Mouse (Mus musculus) limb, embryonic 10.5 days (tissue): ENCODE results near the gene Nemp1. TPM values are rescaled to one million over a fixed set of nuclear protein-coding genes. Genes with fewer than 3 reads are reported as not detected.
"Not testable (repeated sequence)": the region's sequence is repeated elsewhere in the genome, so short reads cannot be mapped to it uniquely, and the experiment has no call there.

Source experiments
- DNase-seq: peaks from one replicate; pipeline ENCODE4 v3.0.0-alpha.2; 2017; ENCODE audit warnings: low spot score
- H3K27ac ChIP-seq: fragments of 300-500 bp; sonication (generic); 2 replicates; pipeline ENCODE4 v1.5.1; 2016; ENCODE audit warnings: mild to moderate bottlenecking
- H3K27me3 ChIP-seq: fragments of 300-500 bp; sonication (generic); 2 replicates; pipeline ENCODE4 v1.6.1; 2016; ENCODE audit warnings: low read depth, mild to moderate bottlenecking; ENCODE audit not compliant: poor library complexity, severe bottlenecking
- H3K36me3 ChIP-seq: fragments of 300-500 bp; sonication (generic); 2 replicates; pipeline ENCODE4 v1.6.1; 2016; ENCODE audit warnings: mild to moderate bottlenecking, moderate library complexity
- H3K4me1 ChIP-seq: fragments of 300-500 bp; sonication (generic); 2 replicates; pipeline ENCODE4 v1.6.1; 2016
- H3K4me3 ChIP-seq: fragments of 300-500 bp; sonication (generic); 2 replicates; pipeline ENCODE4 v1.5.1; 2016; ENCODE audit warnings: mild to moderate bottlenecking, moderate library complexity
- H3K9me3 ChIP-seq: fragments of 300-500 bp; sonication (generic); replicated peaks from 2 replicates; pipeline ENCODE4 v1.6.1; 2016; ENCODE audit warnings: mild to moderate bottlenecking
- WGBS: fragments of 180-500 bp; shearing (Covaris S2); methylation state at CpG from one replicate; pipeline ENCODE4 v1.1.7; 2016; 5-methylcytosine and 5-hydroxymethylcytosine counted together
- polyA plus RNA-seq: library from polyadenylated mRNA; unstranded; fragments of >200 nt; fragmentation: Nextera tagmentation; extraction: Ambion mirVana; gene quantifications from 2 replicates; pipeline ENCODE4 v1.2.1, GENCODE M21; 2016

Gene Nemp1
- polyA plus RNA-seq, 1 experiment from 2014 or later, result 12.3 TPM

GRCm38 (mm10) chr10:127631261-127632214 is 35.2 kb upstream of the Nemp1 start:
- no peak overlapping the region for H3K4me3 ChIP-seq
- peaks cover 8% of the 10 kb centered on the region; the same call in 1 of the 2 replicates for H3K4me1 ChIP-seq
- 80% methylated on average over 10 of the region's 10 CpGs for WGBS
- no peaks in the 10 kb centered on the region for H3K27me3 ChIP-seq
- no peak overlapping the region for H3K27ac ChIP-seq
- no peak for DNase-seq
- no peaks in the 10 kb centered on the region for H3K36me3 ChIP-seq
- peaks cover under 1% of the 10 kb centered on the region; the same call in 1 of the 2 replicates for H3K9me3 ChIP-seq

DNA sequence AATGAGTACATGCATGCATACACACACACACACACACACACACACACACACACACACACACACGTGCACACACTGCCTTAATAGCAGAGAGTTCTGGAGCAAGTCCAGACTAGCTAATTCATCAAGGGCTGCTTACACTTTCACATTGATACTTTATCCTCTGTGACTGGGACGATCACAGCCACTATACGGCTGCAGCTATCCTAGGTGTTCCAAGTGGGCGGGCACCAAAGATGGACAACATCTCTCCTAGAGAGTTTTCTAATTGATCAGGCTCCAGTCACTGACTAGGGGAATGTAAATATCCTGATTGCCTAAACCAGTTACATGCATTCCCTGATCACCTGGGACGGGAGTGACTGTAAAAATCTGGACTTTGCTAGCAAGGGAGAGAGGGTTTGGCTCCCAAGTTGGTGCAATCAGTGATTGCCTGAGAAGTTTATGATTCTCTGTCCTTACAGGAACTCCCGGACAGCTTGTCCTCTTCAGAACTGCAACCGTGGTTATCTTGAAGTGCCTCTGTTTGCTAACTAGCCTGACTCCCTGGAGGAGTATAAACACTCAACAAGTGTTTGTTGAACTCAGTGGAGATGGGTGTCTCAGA is 33.9 kb upstream of the Nemp1 start:
- Histone ChIP-seq H3K27ac (no peak overlapping the region), H3K4me1 (peaks cover 8% of the 10 kb centered on the region; the same call in 1 of the 2 replicates), H3K36me3 (no peaks in the 10 kb centered on the region), H3K27me3 (no peaks in the 10 kb centered on the region), H3K9me3 (no peaks in the 10 kb centered on the region), H3K4me3 (no peak overlapping the region)
- no peak for DNase-seq
- 69% methylated on average over 7 of the region's 7 CpGs for WGBS

DNA sequence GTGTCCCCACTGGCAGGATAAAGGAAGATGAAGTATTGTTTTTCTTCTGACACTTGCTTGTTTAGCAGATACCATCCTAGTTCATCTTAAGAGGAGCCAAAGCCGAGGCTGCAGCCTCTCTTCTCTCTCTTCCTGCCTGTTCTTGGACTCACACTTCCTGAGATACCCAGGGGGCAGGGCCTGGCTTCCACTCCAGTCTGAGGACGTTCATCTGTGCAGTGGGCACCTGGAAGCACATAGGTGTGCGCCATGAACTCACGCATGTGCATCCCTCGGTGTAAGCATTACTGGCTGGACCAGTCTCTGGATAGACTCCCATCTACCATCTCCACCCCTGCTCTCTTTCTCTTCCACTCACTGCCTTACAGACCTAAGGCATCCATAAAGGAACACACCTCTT is 26.3 kb upstream of the Nemp1 start:
- DNase-seq, result no peak
- Histone ChIP-seq H3K4me1 (peaks cover 29% of the 10 kb centered on the region), H3K27me3 (no peaks in the 10 kb centered on the region), H3K4me3 (no peak overlapping the region), H3K9me3 (no peaks in the 10 kb centered on the region), H3K27ac (no peak overlapping the region), H3K36me3 (no peaks in the 10 kb centered on the region)
- WGBS, result 73% methylated on average over 5 of the region's 5 CpGs

GRCm38 (mm10) chr10:127641861-127642771 is 24.6 kb upstream of the Nemp1 start:
- peaks cover 29% of the 10 kb centered on the region for H3K4me1 ChIP-seq
- no peaks in the 10 kb centered on the region for H3K9me3 ChIP-seq
- WGBS, result 9% methylated on average over 19 of the region's 19 CpGs
- H3K36me3 ChIP-seq, result no peaks in the 10 kb centered on the region
- no peaks in the 10 kb centered on the region for H3K27me3 ChIP-seq
- H3K4me3 ChIP-seq, result peak overlapping the region; percentile 55
- H3K27ac ChIP-seq, result peak overlapping the region; percentile 85
- DNase-seq, result peak; percentile 91

DNA sequence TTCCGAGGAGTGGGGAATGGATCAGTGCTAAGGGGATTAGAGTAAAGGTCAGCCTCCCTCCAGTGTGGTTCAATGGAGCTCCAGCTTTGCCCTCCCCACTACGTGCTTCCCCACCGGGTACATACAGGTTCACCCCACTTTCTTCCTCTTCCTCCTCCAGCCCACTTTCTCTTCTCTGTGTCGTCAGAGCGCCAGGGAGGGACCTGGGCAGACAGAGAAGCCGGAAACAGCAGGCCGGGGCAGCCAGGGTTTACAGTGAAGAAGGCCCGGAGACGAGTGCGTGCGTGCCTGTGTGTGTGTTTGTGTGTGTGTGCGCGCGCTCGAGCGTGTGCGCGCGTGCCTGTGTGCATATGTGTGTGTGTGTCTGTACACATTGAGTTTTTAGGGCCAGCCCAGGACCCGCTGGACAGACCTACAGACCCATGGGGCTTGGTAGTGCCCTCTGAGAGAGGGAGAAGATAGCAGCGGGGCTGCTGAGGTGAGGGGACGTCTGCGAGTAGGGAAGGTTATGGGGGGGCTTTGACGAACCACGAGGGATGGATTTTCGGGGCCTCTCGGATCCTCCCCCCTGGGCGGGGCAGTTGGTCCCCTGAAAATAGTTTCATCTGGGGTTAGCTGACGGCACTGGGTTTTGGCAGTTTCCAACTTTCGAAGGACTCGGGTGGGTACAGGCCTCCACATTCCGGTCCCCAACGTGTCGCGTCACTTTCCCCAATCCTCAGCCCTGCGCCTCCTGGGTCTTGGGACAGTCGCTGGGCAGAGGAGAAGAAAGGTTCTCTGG is 23.7 kb upstream of the Nemp1 start, which contains the start of gene Stat6:
Gene Stat6 (plus strand): TSS at position 215 of the 781 bp plus-strand sequence.
- 5% methylated on average over 37 of the region's 37 CpGs for WGBS
- peaks cover 29% of the 10 kb centered on the region for H3K4me1 ChIP-seq
- H3K27me3 ChIP-seq, result no peaks in the 10 kb centered on the region
- no peaks in the 10 kb centered on the region for H3K9me3 ChIP-seq
- peak within 1 kb of the TSS; percentile 85 for H3K27ac ChIP-seq
- DNase-seq, result peak; percentile 75
- no peaks in the 10 kb centered on the region for H3K36me3 ChIP-seq
- peak within 1 kb of the TSS; percentile 55 for H3K4me3 ChIP-seq

DNA sequence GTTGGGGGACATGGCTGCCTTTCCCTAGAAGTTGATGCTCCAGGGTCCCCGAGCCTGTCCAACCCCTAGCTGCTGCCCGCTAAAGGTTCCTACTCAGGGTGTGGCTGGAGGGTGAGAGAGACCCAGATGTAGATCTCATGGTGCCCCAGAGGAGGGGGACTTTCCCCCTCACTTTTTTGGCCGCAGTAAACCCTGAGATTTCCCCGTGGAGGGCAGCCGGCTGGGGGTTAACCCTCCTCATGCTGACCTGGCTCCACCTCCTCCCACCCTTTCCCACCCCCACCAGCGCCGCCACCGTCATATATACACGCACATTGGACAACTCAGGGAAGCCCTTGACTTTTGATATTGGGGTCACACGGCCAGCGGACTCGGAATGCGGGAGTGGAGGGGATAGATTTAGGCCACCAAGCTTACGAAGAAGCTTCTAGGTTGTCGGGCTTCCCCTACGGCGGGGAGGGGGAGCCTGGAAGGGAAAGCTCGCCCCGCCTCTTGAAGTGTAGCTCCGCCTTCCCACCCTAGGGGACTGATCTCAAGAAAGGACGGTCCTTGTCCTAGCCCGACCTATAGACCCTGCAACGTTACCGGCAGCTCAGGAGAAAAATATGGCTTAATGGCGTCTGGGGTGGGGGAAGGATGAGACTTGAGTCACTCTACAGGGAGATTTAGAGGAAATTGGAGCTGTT is 23.0 kb upstream of the Nemp1 start:
- Histone ChIP-seq H3K4me1 (peaks cover 29% of the 10 kb centered on the region), H3K27me3 (no peaks in the 10 kb centered on the region), H3K4me3 (peak overlapping the region; percentile 55), H3K9me3 (no peaks in the 10 kb centered on the region), H3K27ac (peak overlapping the region; percentile 85), H3K36me3 (no peaks in the 10 kb centered on the region)
- WGBS, result 2% methylated on average over 25 of the region's 25 CpGs
- DNase-seq, result peak; percentile 69

DNA sequence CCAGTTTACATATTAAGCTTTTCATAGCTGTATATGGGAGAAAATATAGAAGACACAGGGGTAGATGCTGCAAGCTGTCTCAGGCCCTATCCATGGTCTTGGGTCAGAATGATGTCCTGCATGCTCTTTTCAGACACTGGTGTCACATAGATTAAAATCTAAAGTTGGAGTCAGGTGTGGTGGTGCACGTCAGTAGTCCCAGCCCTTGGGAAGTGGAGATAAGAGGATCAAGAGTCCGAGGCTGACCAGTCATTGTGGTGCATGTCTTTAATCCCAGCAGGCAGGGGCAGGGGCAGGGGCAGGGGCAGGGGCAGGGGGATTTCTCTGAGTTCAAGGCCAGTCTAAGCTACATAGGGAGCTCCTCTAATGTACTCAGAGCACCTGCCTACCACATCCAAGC is 20.9 kb upstream of the Nemp1 start:
- no peak for DNase-seq
- H3K4me3 ChIP-seq, result no peak overlapping the region
- H3K27me3 ChIP-seq, result no peaks in the 10 kb centered on the region
- no peak overlapping the region for H3K27ac ChIP-seq
- peaks cover 29% of the 10 kb centered on the region for H3K4me1 ChIP-seq
- no peaks in the 10 kb centered on the region for H3K9me3 ChIP-seq
- 63% methylated on average over 2 of the region's 2 CpGs for WGBS
- no peaks in the 10 kb centered on the region for H3K36me3 ChIP-seq

GRCm38 (mm10) chr10:127652906-127653638 is 13.6 kb upstream of the Nemp1 start:
- Histone ChIP-seq H3K36me3 (peaks cover 19% of the 10 kb centered on the region), H3K4me3 (peak overlapping the region; percentile 25), H3K27ac (peak overlapping the region; percentile 63), H3K27me3 (no peaks in the 10 kb centered on the region), H3K9me3 (no peaks in the 10 kb centered on the region), H3K4me1 (peaks cover 25% of the 10 kb centered on the region)
- 53% methylated on average over 21 of the region's 21 CpGs for WGBS
- DNase-seq, result no peak

DNA sequence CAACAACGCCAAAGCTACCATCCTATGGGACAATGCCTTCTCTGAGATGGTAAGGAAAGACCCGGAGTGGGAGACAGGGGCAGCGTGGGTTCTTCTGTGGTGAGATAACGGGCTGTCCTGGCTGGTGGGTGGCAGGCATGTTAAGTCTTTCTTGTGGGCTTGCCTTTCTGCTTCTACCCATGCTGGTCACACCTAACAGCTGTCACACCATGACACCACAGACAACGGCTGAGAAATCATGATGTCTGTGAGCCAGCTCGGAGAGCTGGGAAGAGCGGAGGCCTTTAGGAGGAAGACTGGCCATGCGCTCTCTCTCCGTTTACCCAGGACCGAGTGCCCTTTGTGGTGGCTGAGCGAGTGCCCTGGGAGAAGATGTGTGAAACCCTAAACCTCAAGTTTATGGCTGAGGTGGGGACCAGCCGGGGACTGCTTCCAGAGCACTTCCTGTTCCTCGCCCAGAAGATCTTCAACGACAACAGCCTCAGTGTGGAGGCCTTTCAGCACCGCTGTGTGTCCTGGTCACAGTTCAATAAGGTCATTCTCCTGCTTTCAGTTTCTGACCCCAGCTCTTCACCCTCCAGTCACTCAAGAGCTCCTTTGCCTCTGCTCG is 11.6 kb upstream of the Nemp1 start:
- Histone ChIP-seq H3K4me3 (no peak overlapping the region), H3K27ac (peak overlapping the region; percentile 72), H3K27me3 (no peaks in the 10 kb centered on the region), H3K4me1 (peaks cover 43% of the 10 kb centered on the region), H3K36me3 (peaks cover 29% of the 10 kb centered on the region), H3K9me3 (no peaks in the 10 kb centered on the region)
- 77% methylated on average over 16 of the region's 16 CpGs for WGBS
- DNase-seq, result no peak

DNA sequence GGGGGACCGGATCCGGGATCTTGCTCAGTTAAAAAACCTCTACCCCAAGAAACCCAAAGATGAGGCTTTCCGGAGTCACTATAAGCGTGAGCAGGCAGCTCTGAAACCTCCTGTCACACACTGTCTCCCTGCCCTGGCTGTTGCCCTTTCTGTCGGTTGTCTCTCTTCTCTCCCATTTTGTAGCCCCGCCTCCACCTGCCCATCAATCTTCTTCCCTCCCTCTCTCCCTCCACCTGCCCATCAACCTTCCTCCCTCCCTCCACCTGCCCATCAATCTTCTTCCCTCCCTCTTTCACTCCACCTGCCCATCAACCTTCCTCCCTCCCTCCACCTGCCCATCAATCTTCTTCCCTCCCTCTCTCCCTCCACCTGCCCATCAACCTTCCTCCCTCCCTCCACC is 9.1 kb upstream of the Nemp1 start:
- H3K4me1 ChIP-seq, result peaks cover 59% of the 10 kb centered on the region
- not testable (repeated sequence) for H3K4me3 ChIP-seq, H3K27me3 ChIP-seq, H3K9me3 ChIP-seq, DNase-seq, H3K27ac ChIP-seq
- H3K36me3 ChIP-seq, result peaks cover 53% of the 10 kb centered on the region
- 47% methylated on average over 6 of the region's 6 CpGs for WGBS

GRCm38 (mm10) chr10:127658076-127658475 is 8.6 kb upstream of the Nemp1 start:
- DNase-seq, result no peak
- Histone ChIP-seq H3K27ac (peak overlapping the region; percentile 53; the same call in 1 of the 2 replicates), H3K27me3 (peaks cover 9% of the 10 kb centered on the region), H3K4me3 (0 out of 2 replicates have a peak overlapping the region, but pooled peaks have one; percentile 16), H3K36me3 (peaks cover 58% of the 10 kb centered on the region), H3K9me3 (no peaks in the 10 kb centered on the region), H3K4me1 (peaks cover 59% of the 10 kb centered on the region)
- 12% methylated on average over 6 of the region's 6 CpGs for WGBS
